Mouse (Mus musculus): ENCODE measurements at regions not wholly inside any gene's neighbourhood (a gene's known extent, or its start where the extent isn't known, plus 50 kb on each side); places are given as distances from the start of the nearest gene placed in this dataset.
"Not testable (repeated sequence)": the region's sequence is repeated elsewhere in the genome, so short reads cannot be mapped to it uniquely, and the experiment has no call there.

- not testable (repeated sequence) for TF ChIP-seq CTCF (IDR thresholded peaks at IDR 0.05; ENCODE audit: borderline replicate concordance, control insufficient read depth, extremely low read depth, insufficient read depth, low read length, poor library complexity); POLR2A (IDR thresholded peaks at IDR 0.05; ENCODE audit: control insufficient read depth, extremely low read depth, insufficient read depth, low read length, poor library complexity)
Observed at GRCm38 (mm10) chr14:52726680-52727079, 231.1 kb upstream of the Olfr1507 start.
